ENCODE assay signal across 25 mouse cellular contexts in the genomic region with DNA sequence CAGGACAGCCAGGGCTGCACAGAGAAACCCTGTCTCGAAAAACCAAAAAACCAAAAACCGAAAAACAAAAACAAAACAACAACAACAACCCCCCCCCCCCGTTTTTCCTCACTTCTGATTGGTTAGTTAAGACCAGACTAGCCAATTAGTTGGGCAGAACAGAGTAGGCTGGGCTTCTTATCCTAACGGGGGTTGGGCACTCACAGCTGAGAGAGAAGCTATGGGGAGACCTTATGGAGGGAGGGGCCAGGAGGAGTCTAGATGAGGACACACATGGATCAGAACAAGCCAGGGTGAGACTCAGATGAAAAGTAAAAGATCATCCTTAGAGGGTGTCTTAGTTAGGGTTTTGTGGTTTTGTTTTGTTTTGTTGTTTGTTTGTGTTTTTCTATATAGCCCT.
"Had no signal": no experiment of that assay in that cellular context is flagged by ENCODE, and none has a peak within 500 bp of the region (broad histone marks: within the 10 kb centered on the region; RNA-seq: fewer than 3 reads in every experiment).

No protein-coding gene starts in this region.

- H3K9ac ChIP-seq: heart, embryonic 12.5 days; hindbrain, embryonic 12.5 days; hindbrain, embryonic 14.5 days; intestine, embryonic 15.5 days; limb, embryonic 12.5 days; liver, embryonic 14.5 days had no signal

- H3K27me3 ChIP-seq: heart, embryonic 12.5 days; hindbrain, embryonic 12.5 days; intestine, embryonic 15.5 days; limb, embryonic 12.5 days had no signal

- H3K9me3 ChIP-seq: heart, embryonic 12.5 days; hindbrain, embryonic 10.5 days; hindbrain, embryonic 12.5 days; intestine, embryonic 15.5 days; limb, embryonic 10.5 days; limb, embryonic 12.5 days had no signal

- H3K4me3 ChIP-seq: gastrocnemius, adult 2 months; heart, embryonic 12.5 days; hindbrain, embryonic 10.5 days; hindbrain, embryonic 12.5 days; intestine, embryonic 15.5 days; limb, embryonic 10.5 days; limb, embryonic 12.5 days had no signal

- H3K4me2 ChIP-seq: heart, embryonic 12.5 days; hindbrain, embryonic 12.5 days; hindbrain, embryonic 14.5 days; intestine, embryonic 15.5 days; limb, embryonic 12.5 days had no signal

- ATAC-seq: hindbrain, embryonic 16.5 days; inflammation-experienced regulatory T-cells, adult 6 months; intestine, embryonic 15.5 days; intestine, postnatal 0 days had no signal

- H3K27ac ChIP-seq: gastrocnemius, adult 2 months; hindbrain, embryonic 10.5 days; hindbrain, embryonic 12.5 days; hindbrain, embryonic 14.5 days; intestine, embryonic 15.5 days; kidney, postnatal 0 days; limb, embryonic 10.5 days; limb, embryonic 12.5 days; liver, embryonic 14.5 days had no signal

- H3K4me1 ChIP-seq: hindbrain, embryonic 10.5 days; intestine, embryonic 15.5 days; limb, embryonic 10.5 days; limb, embryonic 12.5 days had no signal

- H3K36me3 ChIP-seq: heart, embryonic 12.5 days; hindbrain, embryonic 10.5 days; hindbrain, embryonic 12.5 days; intestine, embryonic 15.5 days; limb, embryonic 10.5 days; limb, embryonic 12.5 days had no signal

- DNase-seq: gastrocnemius, adult 2 months; gastrocnemius, postnatal 10 days; gastrocnemius, postnatal 25 days; heart, adult 18-20 months; heart, postnatal 10 days; heart, postnatal 4 days; kidney, adult 18-20 months; kidney, adult 8-10 months; kidney, postnatal 14 days; kidney, postnatal 36 days; layer of hippocampus, adult 9-11 months; layer of hippocampus, postnatal 36 days; liver had no signal
